Mouse (Mus musculus): ENCODE data around the gene Fsd1. TPM values are rescaled to one million over a fixed set of nuclear protein-coding genes. Genes with fewer than 3 reads are reported as not detected.

The Fsd1 gene
- total and polyA plus RNA-seq, 3 experiments: 0.35 to 0.61 (median 0.50) TPM

- no peaks in the 10 kb centered on the region for H3K79me2 ChIP-seq (replicated peaks; ENCODE audit: control insufficient read depth, insufficient read depth, low read length)
- H3K36me3 ChIP-seq (ENCODE audit: control insufficient read depth, insufficient read depth, low read length): no peaks in the 10 kb centered on the region
- WGBS: 49% methylated on average over 3 of the region's 3 CpGs
- DNase-seq: no peak
- H3K27me3 ChIP-seq (ENCODE audit: control insufficient read depth, insufficient read depth, low read length): no peaks in the 10 kb centered on the region
- intact Hi-C loops (cut with DNase I): no loop called here
- peaks cover 2% of the 10 kb centered on the region; the same call in 1 of the 2 replicates for H3K4me1 ChIP-seq (ENCODE audit: control insufficient read depth, insufficient read depth, low read length)
- H3K27ac ChIP-seq: no peak overlapping the region
- TF ChIP-seq CTCF (IDR thresholded peaks at IDR 0.05): no peak
- no peak overlapping the region for H3K4me3 ChIP-seq
- no peak overlapping the region for H3K9ac ChIP-seq (ENCODE audit: low read depth, low read length)
These were observed 16.7 kb downstream of the Fsd1 start for GRCm38 (mm10) chr17:56003000-56003399.

DNA sequence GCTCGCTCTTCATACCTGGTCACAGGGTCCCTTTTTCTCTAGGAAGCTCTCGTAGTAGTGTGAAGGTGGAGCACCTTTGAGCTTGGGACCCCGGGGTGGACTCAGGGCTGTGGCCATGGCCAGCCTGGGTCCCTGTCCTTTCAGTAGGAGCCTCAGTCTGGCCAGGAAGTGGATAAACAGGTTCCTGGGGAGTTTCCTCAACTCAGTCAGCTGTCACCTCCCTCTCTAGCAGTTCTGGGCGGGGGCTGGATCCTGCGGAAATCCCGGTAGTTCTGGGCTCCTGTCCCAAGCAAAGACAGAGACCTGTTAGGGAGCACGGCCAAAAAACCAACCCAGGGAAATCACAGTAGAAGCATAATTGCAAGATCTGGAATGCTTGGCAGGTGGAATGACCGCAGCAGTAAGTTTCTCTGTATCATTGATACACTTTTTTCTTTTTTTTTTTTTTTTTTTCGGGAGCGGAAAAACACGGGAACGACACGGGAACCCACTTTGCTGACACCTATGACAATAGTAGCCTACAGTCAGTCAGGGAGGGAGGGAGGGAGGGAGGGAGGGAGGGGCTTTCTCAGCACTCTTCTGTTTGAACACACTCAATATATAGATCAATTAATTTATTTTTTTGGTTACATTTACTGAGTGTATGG is 19.2 kb downstream of the Fsd1 start, which contains the start of the genes Stap2 and Mpnd:
Gene Stap2, minus strand, starts transcription at position 170 of the 647 bp plus-strand sequence.
Gene Mpnd, plus strand, starts transcription at position 297 of the 647 bp plus-strand sequence.
- WGBS: 13% methylated on average over 13 of the region's 13 CpGs

DNA sequence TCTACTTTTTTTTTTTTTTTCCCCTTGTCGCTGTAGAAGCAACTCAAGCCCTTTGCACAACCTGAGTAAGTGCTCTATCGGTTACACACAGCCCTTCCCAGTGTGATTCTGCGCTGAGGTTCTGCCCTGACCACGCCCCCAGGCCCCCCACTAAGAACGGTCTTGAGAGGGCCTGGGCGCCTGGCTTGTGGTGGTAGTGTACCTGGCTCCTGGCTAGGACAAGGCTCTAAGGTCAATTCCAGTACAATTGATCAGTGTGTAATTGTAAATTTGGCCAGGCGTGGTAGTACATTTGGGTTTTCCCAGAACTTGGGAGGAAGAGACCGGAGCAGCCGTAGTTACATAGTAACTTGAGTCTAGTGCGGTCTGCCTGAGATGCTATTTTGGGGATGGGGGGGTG is 20.6 kb downstream of the Fsd1 start:
- no peak overlapping the region for H3K4me3 ChIP-seq
- intact Hi-C loops (cut with DNase I): no loop called here
- H3K4me1 ChIP-seq (ENCODE audit: control insufficient read depth, insufficient read depth, low read length): peaks cover 4% of the 10 kb centered on the region
- no peaks in the 10 kb centered on the region for H3K36me3 ChIP-seq (ENCODE audit: control insufficient read depth, insufficient read depth, low read length)
- no peak for TF ChIP-seq POLR2A (IDR thresholded peaks at IDR 0.05; ENCODE audit: insufficient read depth, low read depth, low read length)
- no peak for TF ChIP-seq CTCF (IDR thresholded peaks at IDR 0.05)
- TF ChIP-seq EP300 (IDR thresholded peaks at IDR 0.05; ENCODE audit: insufficient read depth, low read depth, low read length): no peak
- no peaks in the 10 kb centered on the region for H3K27me3 ChIP-seq (ENCODE audit: control insufficient read depth, insufficient read depth, low read length)
- no peak for DNase-seq
- WGBS: 71% methylated on average over 10 of the region's 10 CpGs
- no peak overlapping the region for H3K27ac ChIP-seq
- no peak overlapping the region for H3K9ac ChIP-seq (ENCODE audit: low read depth, low read length)
- H3K79me2 ChIP-seq (replicated peaks; ENCODE audit: control insufficient read depth, insufficient read depth, low read length): no peaks in the 10 kb centered on the region

More for the DNA sequence above, 19.2 kb downstream of the Fsd1 start, which contains the start of the genes Stap2 and Mpnd:
- Histone ChIP-seq H3K9ac (ENCODE audit: low read depth, low read length) (peak within 1 kb of the TSS; percentile 33), H3K4me3 (peak within 1 kb of the TSS; percentile 51), H3K4me1 (ENCODE audit: control insufficient read depth, insufficient read depth, low read length) (peaks cover 4% of the 10 kb centered on the region), H3K27ac (peak within 1 kb of the TSS; percentile 86), H3K79me2 (replicated peaks; ENCODE audit: control insufficient read depth, insufficient read depth, low read length) (no peaks in the 10 kb centered on the region), H3K27me3 (ENCODE audit: control insufficient read depth, insufficient read depth, low read length) (no peaks in the 10 kb centered on the region), H3K36me3 (ENCODE audit: control insufficient read depth, insufficient read depth, low read length) (no peaks in the 10 kb centered on the region)
- no peak for TF ChIP-seq CTCF (IDR thresholded peaks at IDR 0.05)
- TF ChIP-seq EP300 (IDR thresholded peaks at IDR 0.05; ENCODE audit: insufficient read depth, low read depth, low read length): peak; percentile 61; the same call in 1 of the 2 replicates
- peak; percentile 57; the same call in 1 of the 2 replicates for TF ChIP-seq POLR2A (IDR thresholded peaks at IDR 0.05; ENCODE audit: insufficient read depth, low read depth, low read length)
- intact Hi-C loops (cut with DNase I): no loop called here
- peak; percentile 69 to 78 for DNase-seq

DNA sequence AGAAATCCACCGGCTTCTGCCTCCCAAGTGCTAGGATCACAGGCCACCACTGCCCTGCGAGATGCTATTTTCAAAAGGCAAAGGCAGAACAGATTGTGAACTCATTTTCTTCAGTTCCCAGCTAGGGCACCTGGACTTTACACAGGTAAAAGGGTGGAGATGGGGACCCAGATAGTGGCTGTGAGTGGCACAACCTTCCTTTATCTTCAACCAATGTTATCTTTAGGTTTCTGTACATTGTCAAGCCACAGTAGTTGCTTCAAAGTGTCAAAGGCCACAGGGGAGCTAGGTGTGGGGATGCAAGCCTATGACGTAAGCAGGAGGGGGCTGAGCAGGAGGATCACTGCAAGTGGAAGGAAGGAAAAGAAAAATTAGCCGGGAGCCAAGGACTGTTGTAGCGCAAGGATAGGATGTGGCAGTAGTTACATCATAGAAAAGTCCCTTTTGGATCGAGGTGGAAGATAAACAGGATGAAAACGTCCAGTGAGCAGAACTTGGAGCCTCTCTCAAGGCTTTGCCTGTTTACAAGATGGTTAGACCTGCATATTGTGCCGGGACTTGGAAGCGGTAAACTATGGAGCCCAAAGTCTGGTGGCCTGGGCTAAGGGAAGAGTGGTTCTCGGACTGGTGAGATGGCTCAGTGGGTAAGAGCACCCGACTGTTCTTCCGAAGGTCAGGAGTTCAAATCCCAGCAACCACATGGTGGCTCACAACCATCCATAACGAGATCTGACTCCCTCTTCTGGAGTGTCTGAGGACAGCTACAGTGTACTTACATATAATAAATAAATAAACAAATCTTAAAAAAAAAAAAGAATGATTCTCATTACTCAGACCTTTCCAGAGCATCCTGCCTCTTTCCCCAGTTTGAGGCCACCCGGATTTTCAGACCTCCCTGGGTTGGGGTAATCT is 21.4 kb downstream of the Fsd1 start:
- DNase-seq: no peak
- intact Hi-C loops (cut with DNase I): no loop called here
- 33% methylated on average over 14 of the region's 14 CpGs for WGBS

GRCm38 (mm10) chr17:56008356-56009087 is 22.2 kb downstream of the Fsd1 start:
- DNase-seq: peak; percentile 89 to 94
- Histone ChIP-seq H3K27me3 (ENCODE audit: control insufficient read depth, insufficient read depth, low read length) (no peaks in the 10 kb centered on the region), H3K27ac (peak overlapping the region; percentile 87), H3K4me1 (ENCODE audit: control insufficient read depth, insufficient read depth, low read length) (peaks cover 4% of the 10 kb centered on the region), H3K36me3 (ENCODE audit: control insufficient read depth, insufficient read depth, low read length) (no peaks in the 10 kb centered on the region), H3K4me3 (peak overlapping the region; percentile 81), H3K9ac (ENCODE audit: low read depth, low read length) (peak overlapping the region; percentile 48), H3K79me2 (replicated peaks; ENCODE audit: control insufficient read depth, insufficient read depth, low read length) (no peaks in the 10 kb centered on the region)
- TF ChIP-seq EP300 (IDR thresholded peaks at IDR 0.05; ENCODE audit: insufficient read depth, low read depth, low read length): no peak
- no peak; the same call in 1 of the 2 replicates for TF ChIP-seq POLR2A (IDR thresholded peaks at IDR 0.05; ENCODE audit: insufficient read depth, low read depth, low read length)
- no peak for TF ChIP-seq CTCF (IDR thresholded peaks at IDR 0.05)
- intact Hi-C loops (cut with DNase I): no loop called here
- under 1% methylated on average over 21 of the region's 21 CpGs for WGBS

More for the DNA sequence above, 21.4 kb downstream of the Fsd1 start:
- no peak overlapping the region for H3K9ac ChIP-seq (ENCODE audit: low read depth, low read length)
- H3K27ac ChIP-seq: peak overlapping the region; percentile 87
- peak; percentile 28 for TF ChIP-seq CTCF (IDR thresholded peaks at IDR 0.05)
- TF ChIP-seq POLR2A (IDR thresholded peaks at IDR 0.05; ENCODE audit: insufficient read depth, low read depth, low read length): 0 out of 2 replicates have a peak, but pooled peaks have one; percentile 65
- TF ChIP-seq EP300 (IDR thresholded peaks at IDR 0.05; ENCODE audit: insufficient read depth, low read depth, low read length): no peak
- peak overlapping the region; percentile 81; the same call in 1 of the 2 replicates for H3K4me3 ChIP-seq
- no peaks in the 10 kb centered on the region for H3K79me2 ChIP-seq (replicated peaks; ENCODE audit: control insufficient read depth, insufficient read depth, low read length)
- H3K36me3 ChIP-seq (ENCODE audit: control insufficient read depth, insufficient read depth, low read length): no peaks in the 10 kb centered on the region
- no peaks in the 10 kb centered on the region for H3K27me3 ChIP-seq (ENCODE audit: control insufficient read depth, insufficient read depth, low read length)
- peaks cover 4% of the 10 kb centered on the region for H3K4me1 ChIP-seq (ENCODE audit: control insufficient read depth, insufficient read depth, low read length)

Data from heart, adult 2 months (tissue).